Mouse (Mus musculus): ENCODE measurements around the gene Klhl5.

Gene Klhl5

GRCm38 (mm10) chr5:65106876-65107772, at the start of gene Klhl5:
Gene Klhl5, plus strand, starts transcription at chr5:65107539.
- peak; percentile 89 to 90 for DNase-seq

GRCm38 (mm10) chr5:65057596-65057995, 49.7 kb upstream of the Klhl5 start:
- DNase-seq, result no peak

DNA sequence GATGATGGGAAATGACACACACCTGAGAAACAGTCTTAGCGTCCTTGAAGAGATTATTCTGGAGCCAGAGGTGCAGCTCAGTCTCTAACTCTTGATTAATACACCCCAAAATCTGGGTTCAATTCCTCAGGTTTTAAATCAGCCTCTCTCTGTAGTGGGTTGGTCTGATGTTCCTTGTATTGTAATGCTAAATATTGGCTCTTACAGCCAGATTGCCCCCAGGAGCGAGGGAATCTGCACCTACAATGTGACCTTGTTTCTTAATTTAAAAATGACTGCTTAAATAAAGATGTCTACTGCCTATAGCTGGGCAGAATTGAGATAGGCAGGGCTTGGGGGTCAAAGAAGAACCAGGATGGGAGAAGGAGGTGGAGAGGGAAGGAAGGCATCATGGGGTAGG, 47.5 kb upstream of the Klhl5 start:
- no peak for DNase-seq

GRCm38 (mm10) chr5:65062236-65062635, 45.1 kb upstream of the Klhl5 start:
- no peak for DNase-seq

DNA sequence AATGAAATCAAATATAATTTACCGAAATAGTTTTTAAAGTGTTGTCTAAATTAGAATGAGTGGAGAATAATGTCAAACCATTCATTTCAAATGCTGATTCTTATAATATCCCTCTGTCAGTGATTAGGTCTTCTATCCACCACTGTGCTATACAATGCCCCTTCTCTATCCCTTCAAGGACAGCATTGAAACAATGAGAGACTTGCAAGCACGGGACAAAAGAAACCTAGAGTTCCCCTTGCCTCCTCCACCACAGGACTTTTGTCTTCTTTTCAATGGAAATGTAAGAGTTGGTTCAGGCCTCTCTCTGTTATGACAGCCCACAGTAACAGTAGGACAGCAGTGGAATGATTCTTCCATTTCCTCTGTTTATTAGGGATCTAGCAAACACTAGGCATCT, 44.1 kb upstream of the Klhl5 start:
- DNase-seq, result no peak

DNA sequence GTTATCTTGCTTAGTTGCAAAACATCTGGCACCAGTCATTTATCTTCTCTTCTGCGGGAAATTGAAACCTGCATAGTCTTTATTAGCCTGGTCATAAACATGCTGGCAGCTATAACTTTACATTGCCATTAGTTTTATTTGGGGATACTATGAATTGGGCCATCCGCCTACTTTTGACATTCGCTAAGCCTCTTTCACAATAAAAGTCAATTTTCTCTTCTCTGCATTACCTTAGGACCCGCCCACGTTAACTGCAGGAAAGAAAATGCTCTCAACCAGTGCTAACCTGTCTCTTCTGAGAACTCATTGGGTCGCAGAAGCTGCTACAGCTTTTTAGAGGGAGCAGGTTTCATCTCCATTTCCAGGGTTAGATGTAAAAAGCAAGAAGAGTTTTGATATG, 39.2 kb upstream of the Klhl5 start:
- no peak for DNase-seq

- DNase-seq, result no peak
Observed at GRCm38 (mm10) chr5:65069872-65070271, 37.5 kb upstream of the Klhl5 start.

DNA sequence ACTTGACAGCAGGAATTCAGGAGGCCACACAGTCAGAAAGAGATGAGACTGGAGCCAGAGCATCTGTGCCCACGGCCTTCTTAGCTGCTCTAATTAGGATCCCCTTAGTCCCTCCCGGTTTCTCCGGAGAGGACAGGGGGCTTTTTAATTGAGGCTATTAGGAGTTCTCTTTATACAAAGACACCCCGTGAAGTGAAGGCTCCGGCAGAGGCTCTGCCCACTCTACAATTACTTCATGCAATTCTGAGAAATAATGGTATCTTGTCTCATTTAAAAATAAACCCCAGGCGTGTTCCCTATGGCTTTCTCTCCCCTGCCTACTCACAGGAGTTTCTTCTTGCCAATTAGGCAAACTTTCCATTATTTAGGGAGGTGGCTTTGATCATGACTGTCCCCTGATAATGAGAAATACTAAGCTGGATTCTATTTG, 35.6 kb upstream of the Klhl5 start:
- no peak for DNase-seq

- no peak for DNase-seq
Observed at GRCm38 (mm10) chr5:65073247-65073646, 34.1 kb upstream of the Klhl5 start.

GRCm38 (mm10) chr5:65074693-65075092, 32.6 kb upstream of the Klhl5 start:
- peak in 1 of 2 experiments; percentile 22 for DNase-seq

DNA sequence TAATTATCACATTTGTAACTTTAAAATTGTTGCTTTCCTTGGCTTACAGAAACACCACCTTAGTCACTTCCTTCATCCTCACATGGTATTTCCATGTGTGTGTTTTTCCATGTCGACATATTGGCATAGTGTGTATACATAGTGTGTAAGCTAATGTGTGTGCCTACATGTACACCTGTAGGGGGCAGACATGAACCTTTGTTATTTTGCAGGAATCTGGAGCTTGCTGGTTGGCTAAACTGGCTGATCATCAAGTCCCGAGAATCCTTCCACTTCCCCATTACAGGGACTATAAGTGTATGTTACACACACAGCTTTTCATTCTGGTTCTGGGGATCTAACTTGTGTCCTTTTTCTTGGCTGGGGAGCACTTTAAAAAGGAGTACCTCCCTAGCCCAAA, 31.3 kb upstream of the Klhl5 start:
- peak in 1 of 2 experiments; percentile 4 for DNase-seq

- DNase-seq, result no peak
Observed at GRCm38 (mm10) chr5:65076748-65077147, 30.6 kb upstream of the Klhl5 start.

DNA sequence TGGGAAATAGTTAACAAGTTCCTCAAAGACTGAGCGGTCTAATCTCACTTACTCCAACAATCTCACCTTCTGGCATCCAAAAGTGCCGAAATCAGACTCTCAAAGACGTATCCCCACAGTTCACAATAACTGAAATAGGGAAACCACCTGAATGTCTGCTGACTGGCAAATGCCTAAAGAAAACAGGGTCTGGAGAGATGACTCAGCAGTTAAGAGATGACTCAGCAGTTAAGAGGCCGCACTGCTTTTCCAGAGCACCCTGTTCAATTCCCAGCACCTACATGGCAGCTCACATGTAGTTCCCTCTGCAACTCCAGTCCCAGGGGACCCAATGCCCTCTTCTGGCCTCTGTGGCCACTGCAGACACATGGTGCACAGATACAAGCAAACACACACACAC, 29.3 kb upstream of the Klhl5 start:
- no peak for DNase-seq

GRCm38 (mm10) chr5:65079881-65080280, 27.5 kb upstream of the Klhl5 start:
- DNase-seq, result no peak

- DNase-seq, result peak in 1 of 2 experiments; percentile 36
Observed at GRCm38 (mm10) chr5:65081836-65082235, 25.5 kb upstream of the Klhl5 start.

DNA sequence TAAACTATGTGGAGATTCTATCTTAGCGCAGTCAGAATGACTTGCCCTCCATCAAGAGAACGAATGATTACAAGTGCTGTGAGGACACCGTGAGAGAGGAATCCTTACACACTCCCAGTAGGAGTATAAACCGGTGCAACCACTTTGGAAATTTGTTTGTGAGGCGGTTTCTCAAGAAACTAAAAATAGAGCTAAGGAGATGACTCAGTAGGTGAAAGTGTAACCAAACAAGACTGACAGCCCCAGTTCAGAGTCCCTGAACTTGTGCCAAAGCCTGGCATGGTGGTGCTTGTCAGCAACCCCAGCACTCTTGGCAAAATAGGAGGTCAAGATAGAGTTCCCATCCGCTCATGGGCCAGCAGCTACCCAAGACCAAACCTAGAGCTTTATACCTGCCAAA, 20.8 kb upstream of the Klhl5 start:
- DNase-seq, result peak; percentile 80 to 85

DNA sequence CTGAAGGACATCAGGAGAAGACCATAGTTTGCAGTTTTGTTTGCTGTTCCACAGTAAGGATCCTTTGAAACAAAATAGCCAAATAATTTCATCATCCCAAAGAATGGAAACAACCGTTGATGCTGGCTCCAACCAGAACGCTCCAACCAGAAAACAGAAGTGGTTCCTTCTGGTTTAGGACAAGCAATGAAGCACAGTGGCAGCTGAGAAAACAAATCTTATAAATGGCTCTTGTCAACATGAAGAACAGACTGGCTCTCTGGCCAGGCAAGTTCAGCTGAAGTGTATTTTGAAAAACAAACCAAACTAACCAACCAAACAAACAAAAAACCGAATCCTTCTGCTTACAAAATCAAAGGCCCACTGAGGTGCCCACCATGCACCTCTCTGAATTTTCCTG, 17.6 kb upstream of the Klhl5 start:
- no peak for DNase-seq

GRCm38 (mm10) chr5:65091184-65091858, 16.0 kb upstream of the Klhl5 start:
- no peak for DNase-seq

GRCm38 (mm10) chr5:65091921-65092320, 15.4 kb upstream of the Klhl5 start, which contains the start of gene Tmem156:
Gene Tmem156, minus strand, starts transcription at chr5:65092132.
- DNase-seq, result no peak

- DNase-seq, result no peak
Observed at GRCm38 (mm10) chr5:65093769-65094168, 13.6 kb upstream of the Klhl5 start.

DNA sequence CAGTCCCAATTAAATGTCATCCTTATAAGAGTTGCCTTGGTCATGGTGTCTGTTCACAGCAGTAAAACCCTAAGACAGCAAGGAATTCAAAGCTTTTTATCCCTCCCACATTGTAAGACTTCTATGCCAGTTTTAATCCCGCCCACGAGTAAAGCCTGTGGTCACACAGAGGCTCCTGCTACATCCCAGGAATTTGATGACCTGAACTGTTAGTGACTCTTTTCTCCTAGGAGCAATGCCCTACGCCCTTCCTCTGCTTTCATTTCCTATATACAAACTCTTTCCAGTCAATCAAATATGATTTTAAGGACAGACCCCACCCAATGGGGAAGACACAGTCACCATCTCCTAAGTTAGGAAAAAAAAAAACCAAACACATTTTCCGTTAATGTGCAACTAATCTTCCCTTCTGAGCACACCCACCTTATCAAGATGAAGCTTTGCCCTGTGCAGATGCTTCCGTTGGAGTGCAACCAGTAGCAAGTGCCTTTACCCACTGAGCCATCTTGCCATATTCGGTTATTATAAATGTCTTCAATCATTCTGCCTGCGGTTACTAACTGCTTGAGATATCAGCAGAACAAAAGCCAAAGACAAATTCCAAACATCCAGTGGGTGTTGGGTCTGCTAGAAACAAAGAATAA, 12.3 kb upstream of the Klhl5 start:
- no peak for DNase-seq

- DNase-seq, result no peak
Observed at GRCm38 (mm10) chr5:65096082-65096481, 11.3 kb upstream of the Klhl5 start.

GRCm38 (mm10) chr5:65096805-65097204, 10.5 kb upstream of the Klhl5 start:
- no peak for DNase-seq

GRCm38 (mm10) chr5:65097457-65097856, 9.9 kb upstream of the Klhl5 start:
- peak in 1 of 2 experiments; percentile 34 for DNase-seq

Measured in kidney, adult 8-10 months (tissue).